Mouse (Mus musculus) embryonic fibroblast, embryonic 13.5 days (primary cell): ENCODE measurements around the gene Cap2.

Experiments used
- CTCF ChIP-seq: IDR thresholded peaks from 2 replicates; pipeline ENCODE4 v1.5.1; 2011; ENCODE audit warnings: mild to moderate bottlenecking, control low read depth, low read length, moderate library complexity, borderline replicate concordance; ENCODE audit not compliant: insufficient read depth
- POLR2A ChIP-seq: IDR thresholded peaks from 2 replicates; pipeline ENCODE4 v1.6.1; 2011; ENCODE audit warnings: low read depth, mild to moderate bottlenecking, control low read depth, low read length, moderate library complexity

GRCm38 (mm10) chr13:46690559-46691241 is 189.1 kb downstream of the Cap2 start:
- TF ChIP-seq CTCF (no peak), POLR2A (no peak)
